Mouse (Mus musculus) kidney, adult 2 months (tissue): ENCODE data around the gene Col9a2.

ENCODE experiments used
- CTCF ChIP-seq: fragments of 200-500 bp; conservative IDR thresholded peaks from 2 replicates; pipeline ENCODE4 v1.5.1; 2011; ENCODE audit warnings: low read depth, mild to moderate bottlenecking, control low read depth, low read length, moderate library complexity, mixed read lengths; ENCODE audit not compliant: insufficient read depth, insufficient read length
- POLR2A ChIP-seq: fragments of 200-500 bp; IDR thresholded peaks from one replicate; pipeline ENCODE4 v1.6.1; 2011; ENCODE audit warnings: low read depth, low read length, control low read depth

GRCm38 (mm10) chr4:121090211-121090610 is 51.0 kb downstream of the Col9a2 start:
- TF ChIP-seq CTCF, result no peak
- TF ChIP-seq POLR2A, result no peak
